Mouse (Mus musculus) retina, postnatal 7 days (tissue): ENCODE data around the gene Cyp2t4.

Experiments
- DNase-seq: peaks from one replicate; pipeline ENCODE4 v3.0.0-alpha.2; 2012; ENCODE audit warnings: low read depth, low spot score

The Cyp2t4 gene

DNA sequence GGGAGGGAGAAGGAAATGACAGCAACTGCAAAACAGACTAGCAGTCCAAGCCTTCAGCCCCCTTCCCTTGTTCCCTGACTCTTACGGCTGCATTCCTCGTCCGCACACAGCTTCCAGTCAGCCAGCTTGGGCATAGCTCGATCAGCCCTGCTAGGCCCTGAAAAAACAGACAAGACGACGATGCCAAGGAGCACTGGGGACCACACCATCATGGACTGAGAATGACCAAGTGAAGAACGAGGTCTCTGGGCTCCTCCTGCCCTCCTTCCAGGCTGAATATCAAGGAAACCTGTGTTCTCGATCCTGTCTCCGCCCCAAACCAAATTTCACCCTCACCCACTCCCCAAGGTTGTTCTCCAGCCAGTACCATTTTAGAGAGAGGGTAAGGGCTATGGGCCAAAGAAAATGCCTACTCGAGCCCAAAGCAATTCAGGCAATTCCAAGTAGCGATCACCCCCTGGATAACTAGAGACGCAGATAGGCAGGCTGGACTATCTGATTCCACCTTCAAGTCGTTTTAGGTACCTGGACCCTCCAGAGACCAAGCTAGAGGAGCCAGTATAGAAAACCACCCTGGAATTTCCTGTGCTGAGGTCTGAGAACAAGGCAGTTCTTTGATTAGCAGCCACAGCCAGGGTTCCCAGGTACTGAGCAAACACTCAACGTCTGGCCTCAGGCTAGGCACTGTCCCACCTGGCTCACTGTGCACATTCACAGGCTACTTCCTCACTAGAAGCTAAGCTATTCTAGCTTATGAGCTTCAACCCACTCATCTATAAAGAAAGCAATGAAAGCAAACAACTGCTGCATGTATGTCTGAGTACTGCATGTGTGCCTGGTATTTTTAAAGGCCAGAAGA lies 27.6 kb downstream of the Cyp2t4 start, which contains the start of the genes Gm21983 and Mia:
TSS of gene Gm21983 (minus strand) at position 250 of the 859 bp plus-strand sequence.
TSS of gene Mia (minus strand) at position 321 of the 859 bp plus-strand sequence.
- no peak for DNase-seq

DNA sequence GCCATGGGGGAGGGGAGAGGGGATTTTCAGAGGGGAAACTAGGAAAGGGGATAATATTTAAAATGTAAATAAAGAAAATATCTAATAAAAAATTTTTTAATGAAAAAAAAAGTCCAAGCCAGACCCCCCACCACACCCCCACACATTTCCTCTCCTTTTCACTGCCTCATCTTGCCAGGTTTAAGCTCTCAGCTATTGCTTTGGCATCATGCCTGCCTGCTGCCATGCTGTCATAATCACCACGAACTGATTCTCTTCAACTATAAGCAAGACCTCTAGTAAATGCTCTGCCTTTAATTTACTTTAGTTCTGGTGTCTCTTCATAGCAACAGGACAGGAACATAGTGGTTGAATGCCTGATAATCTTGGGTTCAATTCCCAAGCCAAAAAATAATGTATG lies 29.0 kb downstream of the Cyp2t4 start:
- no peak for DNase-seq

DNA sequence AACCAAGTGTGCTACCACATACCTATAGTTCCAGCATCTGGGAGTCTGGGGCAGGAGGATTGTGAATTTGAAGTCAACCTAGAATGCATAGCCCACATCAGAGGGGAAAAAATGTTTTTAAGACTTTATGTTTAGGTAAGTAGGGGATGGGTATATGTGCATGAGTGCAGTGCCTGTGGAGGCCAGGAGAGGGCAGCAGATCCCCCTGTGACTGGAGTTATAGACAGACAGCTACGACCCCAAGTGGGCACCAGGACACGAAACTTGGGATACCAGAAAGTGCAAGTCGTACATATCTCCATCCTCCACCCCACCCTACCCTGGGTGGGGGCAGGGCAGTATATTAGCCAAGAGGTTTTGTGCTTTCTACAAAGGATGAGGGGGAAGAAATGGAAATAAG lies 31.4 kb downstream of the Cyp2t4 start:
- DNase-seq = no peak

DNA sequence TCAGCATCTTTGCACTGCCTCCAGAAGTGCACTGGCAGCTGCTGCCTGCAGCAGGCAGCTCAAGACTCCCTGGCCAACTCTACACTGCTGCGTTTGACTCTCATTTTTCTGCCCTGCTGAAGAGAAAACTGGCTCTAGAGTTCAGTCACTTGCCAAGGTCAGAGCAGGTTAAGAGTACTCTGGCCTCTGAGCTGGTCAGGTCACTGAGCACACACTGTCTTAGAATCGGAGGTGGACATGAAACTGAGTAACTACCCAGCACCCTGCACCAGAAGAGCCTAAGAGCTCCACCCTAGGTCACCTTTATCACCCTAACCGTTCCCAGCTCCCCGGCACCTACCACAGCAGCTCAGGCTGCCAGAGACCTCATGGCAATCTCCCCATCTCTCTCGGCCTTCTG lies 32.5 kb downstream of the Cyp2t4 start:
- no peak for DNase-seq

DNA sequence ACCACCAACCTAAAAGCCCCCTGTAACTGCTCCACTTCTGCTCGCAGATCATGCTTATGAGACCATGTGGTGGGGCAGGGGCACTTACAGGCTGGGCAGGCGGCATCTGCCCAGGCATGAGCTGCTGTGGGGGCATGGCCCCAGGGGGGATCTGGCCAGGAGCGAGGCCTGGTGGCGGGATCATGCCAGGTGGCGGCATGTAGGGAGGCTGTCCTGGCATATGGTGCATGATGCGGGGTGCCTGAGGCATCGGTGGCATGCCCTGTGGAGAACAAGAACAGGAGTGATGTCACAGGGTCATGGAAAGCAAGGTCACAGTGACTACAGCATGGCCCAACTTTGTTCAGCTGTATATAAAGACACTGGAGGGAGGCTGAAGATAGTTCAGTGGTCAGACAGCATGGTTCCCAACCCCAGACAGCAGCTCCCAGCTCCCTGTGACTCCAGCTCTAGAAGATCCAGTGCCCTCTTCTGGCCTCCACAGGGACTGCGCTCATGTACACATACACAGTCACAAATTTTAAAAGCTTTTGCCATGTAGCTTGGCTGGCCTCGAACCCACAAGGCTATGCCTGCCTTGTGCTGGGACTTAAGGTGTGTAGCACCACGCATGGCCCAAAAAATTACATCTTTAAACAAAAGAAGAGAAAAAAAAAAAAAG lies 35.9 kb downstream of the Cyp2t4 start:
- no peak for DNase-seq

DNA sequence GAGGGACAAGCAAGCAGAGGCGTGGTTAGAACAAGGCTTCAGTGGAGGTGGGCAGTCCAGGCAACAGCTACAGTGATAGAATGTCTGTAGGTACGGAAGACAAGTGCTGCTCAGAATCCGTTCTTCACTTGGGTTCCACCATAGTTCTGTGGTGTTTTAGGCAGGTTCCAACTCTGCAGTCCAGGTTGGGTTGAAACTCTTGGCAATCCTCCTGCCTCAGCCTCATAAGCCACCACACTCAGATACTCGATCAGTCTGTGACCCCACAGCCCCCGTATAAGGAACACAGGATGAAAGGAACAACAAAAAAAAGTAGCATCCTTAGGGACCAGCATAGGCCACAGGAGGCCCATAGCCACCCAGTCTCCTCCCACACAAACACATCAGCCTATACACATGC lies 38.9 kb downstream of the Cyp2t4 start:
- DNase-seq = no peak

DNA sequence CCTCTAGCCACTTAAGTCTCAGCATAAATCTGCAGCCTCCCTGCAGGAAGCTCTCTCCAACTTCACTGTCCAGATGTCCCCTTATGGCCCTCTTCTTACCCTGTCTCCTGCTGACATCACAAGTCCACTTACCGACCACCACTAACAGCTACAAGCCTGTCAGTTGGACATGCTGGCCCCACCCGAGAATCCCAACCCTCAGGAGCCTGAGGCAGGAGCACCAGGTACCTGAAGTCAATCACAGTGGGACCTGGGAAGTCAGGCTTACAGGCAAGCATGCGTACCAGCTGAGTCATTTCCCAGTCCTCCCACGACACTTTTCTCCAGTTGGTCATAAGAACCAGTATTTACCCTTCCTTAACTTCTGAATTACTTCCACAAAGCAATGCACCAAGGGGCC lies 40.2 kb downstream of the Cyp2t4 start:
- no peak for DNase-seq

DNA sequence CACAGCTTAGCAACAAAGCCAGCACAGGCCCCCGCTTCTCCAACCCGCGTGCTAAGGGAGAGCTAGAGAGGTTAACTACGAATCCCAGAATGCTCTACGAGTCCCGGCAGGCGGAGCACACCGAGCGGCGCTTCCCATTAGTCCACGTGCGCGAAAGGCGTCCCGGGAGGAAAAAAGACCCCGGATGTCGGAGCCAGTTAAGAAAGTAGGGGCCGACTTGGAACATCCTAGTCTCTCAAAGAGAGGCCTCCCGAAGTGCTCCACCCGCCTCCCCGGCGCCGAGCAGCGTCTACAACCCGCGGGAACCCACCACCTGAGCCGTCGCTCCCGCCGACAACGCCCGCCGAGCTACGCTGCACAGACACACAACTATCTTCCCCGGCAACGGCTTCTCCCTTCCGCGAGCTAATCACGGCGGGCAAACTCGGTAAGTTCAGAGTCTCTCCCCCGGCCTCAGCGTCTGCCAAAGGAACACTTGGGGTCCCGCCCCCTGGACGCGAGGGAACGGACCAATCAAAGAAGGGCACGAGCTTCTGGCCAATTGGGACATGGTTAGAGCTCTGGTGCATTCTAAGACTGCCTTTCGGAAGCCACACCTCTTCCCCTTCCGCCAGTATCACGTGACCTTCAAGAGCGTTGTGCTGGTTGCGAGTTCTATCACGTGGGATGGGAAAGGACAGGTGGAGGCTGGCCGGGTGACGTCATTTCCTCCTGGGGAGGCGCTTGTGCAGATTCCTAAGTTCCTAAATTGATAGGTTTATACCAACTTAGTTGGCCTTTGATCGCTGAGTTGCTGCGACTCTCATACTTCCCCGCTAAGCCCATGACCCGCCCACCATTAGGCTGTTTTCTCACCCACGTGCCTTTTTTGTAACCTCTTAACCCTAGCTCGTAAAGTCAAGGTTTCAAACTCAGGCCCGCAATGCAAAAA lies 42.4 kb downstream of the Cyp2t4 start, which contains the start of the genes BC024978 and Snrpa:
TSS of gene BC024978 (plus strand) at position 101 of the 931 bp plus-strand sequence.
TSS of gene Snrpa (minus strand) at position 591 of the 931 bp plus-strand sequence.
- DNase-seq = peak; percentile 97

DNA sequence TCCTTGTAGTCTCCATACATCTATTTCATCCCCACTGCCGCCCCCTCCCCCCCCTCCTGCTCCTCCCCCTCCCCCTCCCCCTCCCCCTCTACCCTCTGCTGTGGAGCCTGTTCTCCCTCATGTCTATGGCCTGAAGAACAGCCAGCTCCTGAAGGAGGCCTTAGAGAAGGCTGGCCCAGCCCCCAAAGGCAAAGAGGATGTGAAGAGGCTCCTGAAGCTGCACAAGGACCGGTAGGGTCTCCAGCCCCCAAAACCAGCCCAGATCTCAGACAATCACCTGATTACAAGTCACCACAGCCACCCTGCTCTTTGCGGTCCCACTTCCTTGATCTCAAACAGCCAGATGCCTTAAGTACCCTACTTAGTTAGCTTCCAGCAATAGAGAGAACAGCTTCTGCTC lies 43.6 kb downstream of the Cyp2t4 start:
- DNase-seq = no peak

DNA sequence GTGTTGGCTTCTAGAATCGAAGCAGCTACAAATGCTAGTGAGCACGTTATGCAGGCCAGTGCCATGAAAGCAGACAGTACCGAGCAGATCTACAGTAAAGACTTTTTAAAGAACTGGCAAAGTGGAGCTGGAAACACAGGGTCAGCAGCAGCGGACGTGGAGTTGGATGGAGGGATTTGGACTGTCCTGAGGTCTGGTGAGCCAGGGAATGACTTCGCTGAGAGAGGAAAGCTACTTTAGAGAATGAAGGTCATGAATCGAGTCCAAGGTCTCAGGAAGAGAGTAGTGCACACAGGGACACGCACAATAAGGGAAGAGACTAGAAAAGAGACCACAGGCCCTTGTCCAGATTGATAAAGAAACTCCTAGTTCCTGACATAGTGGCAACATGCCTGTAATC lies 44.1 kb downstream of the Cyp2t4 start:
- DNase-seq = no peak

DNA sequence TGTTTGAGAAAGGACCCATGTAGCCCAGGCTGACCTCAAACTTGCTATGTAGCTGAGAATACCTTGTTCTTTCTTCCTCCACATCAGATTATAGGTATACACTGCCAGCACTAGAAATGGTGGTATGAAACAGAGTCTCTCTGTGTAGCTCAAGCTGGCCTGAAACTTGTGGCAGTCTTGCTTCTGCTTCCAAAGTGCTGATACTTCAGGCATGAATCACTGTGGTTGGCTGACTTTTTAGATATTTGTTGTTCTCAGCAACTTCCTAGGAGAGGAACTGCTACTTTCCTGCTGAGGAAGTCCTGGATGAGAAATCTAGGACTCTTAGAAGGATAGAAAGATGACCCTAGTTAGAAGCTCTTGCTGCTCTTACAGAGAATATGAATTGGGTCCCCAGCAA lies 44.8 kb downstream of the Cyp2t4 start:
- DNase-seq = no peak

DNA sequence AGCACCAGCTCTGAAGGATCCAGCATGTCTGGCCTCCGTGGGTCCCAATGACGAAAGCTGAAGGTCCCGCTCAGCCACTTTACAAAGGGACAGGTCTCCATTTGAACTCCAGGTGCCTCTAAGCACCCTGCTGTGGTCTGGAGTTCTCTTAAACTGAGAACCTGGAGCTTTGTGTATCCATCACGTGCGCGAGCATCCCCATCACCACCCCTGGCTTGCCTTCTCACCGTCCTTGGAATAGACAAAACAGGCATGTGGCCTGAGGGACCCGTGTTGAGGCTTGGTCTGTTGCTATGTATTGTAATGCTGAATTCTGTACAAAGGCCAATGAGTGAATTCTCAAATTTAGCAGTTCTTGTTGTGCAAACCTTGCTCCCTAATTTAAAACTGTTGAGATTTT lies 45.3 kb downstream of the Cyp2t4 start:
- no peak for DNase-seq

DNA sequence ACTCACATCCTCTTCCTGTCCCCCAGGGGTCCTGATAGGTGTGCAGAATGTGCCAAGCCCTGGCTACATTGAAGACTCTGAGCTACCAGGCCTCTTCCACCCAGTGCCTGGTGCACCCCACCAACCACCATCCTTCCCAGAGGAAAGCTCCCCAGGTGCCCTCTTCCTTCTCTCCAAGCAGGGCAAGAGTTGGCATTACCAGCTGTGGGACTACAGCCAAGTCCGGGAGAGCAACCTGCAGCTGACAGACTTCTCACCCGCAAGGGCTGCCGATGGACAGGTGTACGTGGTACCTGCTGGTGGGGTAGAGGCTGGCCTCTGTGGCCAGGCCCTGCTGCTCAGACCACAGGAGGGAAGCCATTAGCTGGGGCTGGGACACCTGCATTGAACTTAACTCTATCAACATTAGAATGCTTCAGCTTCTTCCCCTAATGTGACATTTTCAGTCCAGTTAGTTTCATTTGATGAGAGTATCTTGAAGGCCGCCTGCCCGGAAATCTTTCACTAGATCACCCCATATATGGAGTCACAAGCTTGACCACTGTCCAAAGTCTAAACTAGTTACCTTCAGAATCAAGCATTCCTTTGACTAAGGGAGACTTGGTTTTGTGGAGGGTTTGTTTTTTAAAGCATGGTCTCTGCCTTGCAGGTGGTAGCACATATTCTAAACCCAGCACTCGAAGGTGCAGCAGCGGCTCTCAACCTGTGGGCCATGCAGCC lies 50.4 kb downstream of the Cyp2t4 start:
- no peak for DNase-seq
